Mouse (Mus musculus): ENCODE measurements around the gene C1qtnf5.

GRCm38 (mm10) chr9:44134851-44135730 is 28.0 kb downstream of the C1qtnf5 start:
- TF ChIP-seq CTCF (IDR thresholded peaks at IDR 0.05; ENCODE audit: low read depth) (no peak), EP300 (IDR thresholded peaks at IDR 0.05; ENCODE audit: low read depth) (no peak)
